Mouse (Mus musculus): ENCODE results near the gene Vat1l. TPM values are rescaled to one million over a fixed set of nuclear protein-coding genes. Genes with fewer than 3 reads are reported as not detected.

Vat1l gene
- polyA plus RNA-seq, 2 experiments from 2014 or later = not detected

DNA sequence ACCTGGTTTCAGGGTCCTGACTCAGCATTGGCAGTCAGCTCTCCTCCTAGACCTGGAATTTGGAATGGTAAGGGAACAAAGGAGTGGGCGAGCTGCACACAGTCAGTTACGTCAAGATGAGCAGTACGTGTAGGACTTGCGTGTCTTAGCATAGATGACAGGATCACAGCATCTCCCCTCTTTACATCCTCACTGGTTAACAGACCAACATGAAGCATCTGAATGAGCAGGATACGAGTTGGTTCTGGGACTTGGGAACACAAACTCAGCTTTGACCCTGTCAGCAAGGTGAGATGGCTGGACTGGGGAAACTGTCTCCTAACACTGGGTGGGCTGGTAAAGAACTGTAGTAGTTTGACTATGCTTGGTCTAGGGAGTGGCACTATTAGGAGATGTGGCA is 193.9 kb downstream of the Vat1l start:
- ATAC-seq = no peak

DNA sequence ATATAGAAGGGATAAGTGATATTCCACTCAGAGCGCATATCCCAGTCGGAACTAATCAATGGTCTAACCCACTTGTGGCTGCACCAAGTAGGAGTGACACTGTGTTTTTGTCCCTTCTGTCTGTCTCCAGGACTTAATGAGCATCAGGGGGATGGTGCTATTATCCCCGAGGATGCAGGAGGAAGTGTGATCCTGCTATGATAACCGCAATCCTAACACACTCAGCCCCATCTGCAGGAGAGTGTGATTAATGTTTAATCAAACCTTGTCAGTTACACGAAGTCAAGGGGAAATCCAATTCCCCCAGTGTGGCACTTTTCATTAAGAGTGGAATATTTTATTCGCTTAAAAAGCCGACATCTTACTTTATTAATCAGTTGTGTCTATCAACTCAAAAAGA is 196.3 kb downstream of the Vat1l start:
- ATAC-seq = no peak

DNA sequence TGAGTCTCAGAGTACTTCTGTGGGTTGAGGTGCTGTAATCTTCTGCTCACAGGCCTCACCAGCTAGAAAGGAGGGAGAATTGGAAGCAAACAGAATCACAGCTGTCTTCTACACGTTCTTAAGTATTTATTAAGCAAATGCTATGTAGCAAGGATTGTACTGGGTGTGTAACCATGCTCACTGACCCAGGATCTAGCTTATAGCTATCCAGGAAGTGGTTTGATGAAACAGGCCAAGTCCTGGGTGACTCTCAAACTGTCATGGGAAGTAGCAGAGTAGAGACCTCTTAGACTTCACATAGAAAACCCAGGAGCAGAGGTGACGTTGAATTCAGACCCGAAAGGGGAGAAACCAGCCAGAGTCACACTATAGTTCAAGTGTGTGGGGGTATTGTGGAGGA is 206.0 kb downstream of the Vat1l start:
- ATAC-seq = no peak

DNA sequence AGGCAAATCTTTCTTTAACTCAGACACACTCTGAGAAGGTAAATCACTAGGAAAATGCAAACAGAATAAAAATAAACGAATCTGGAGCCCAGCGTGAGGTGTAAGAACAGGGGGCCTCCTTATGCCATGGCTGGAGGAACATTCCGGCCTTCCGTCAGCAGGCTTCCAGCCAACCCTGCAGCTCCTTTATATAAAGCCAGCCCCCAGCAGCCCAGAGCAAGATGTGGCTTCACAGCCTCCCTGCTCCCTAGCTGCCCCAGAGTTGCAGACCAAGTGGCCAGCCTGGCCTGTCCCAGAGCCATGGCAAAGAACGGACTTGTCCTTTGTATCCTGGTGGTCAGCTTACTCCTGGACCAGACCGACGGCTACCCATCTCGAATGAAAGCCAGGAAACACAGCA is 212.4 kb downstream of the Vat1l start, which contains the start of gene Clec3a:
Gene Clec3a (plus strand): TSS at position 301 of the 400 bp plus-strand sequence.
- ATAC-seq = no peak

DNA sequence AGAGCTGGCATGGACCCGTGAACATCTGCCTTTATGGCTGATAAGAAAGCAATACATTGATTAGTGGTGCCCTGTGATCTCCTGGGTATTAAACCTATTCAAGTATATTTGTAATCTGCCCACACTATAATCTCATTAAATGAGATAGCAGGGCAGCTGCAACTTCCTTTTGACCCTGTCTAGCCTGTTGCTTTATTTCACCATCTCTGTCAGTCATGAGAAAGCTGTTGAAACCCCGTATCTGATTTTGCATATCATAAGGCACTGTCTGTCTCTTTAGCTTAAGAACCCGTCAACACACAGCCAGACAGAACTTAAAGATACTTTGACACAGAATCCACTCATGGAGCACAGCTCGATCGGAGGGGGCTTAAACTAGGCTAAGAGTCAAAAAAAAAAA is 213.1 kb downstream of the Vat1l start:
- ATAC-seq = no peak

DNA sequence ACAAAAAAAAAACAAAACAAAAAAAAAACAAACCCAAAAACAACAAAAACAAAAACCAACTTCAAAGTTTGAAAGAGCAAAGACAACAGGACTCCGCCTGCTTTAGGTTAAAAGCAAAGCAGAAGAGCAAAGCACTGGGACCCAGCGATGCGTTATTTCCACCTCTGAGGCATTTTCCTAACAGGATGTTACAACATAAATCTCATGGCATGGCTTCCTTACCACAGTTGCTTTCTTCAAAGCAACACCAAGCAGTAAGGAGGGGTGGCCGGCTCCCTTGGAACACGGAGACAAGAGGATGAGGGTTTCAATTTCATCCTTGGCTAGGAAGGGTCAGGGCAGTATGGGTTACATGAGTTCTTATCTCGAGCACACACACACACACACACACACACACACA is 213.5 kb downstream of the Vat1l start:
- ATAC-seq = no peak

DNA sequence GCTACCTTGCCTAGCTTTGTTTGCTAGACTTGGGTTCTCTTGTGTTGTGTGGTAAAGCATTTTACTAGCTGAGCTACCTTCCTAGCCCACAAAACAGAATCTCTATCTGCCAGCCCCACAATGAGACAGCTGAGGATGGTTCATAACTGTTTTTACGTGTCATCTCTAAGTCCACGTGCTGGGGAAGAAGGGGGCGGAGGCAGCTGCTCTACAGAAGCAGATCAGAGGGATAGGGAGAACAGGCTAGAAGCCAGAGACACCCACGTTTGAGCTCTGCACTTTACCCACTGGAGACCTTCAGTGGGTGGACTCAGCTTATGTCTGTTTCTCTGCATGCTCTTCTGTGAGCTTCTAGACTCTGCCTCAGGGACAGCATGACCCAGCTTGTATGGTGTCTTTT is 216.1 kb downstream of the Vat1l start:
- ATAC-seq = no peak

Other genes with a start within 250 kb of the Vat1l start
- 10 to 100 TPM; 18.7 to 19.1 TPM for gene Nudt7, start 72.1 kb upstream of the Vat1l start, polyA plus RNA-seq (2017; shearing (Covaris generic))
- gene Clec3a, start 212.5 kb downstream of the Vat1l start, polyA plus RNA-seq (2017; shearing (Covaris generic)) = not detected
- gene Wwox, start 234.0 kb downstream of the Vat1l start, polyA plus RNA-seq (2017; shearing (Covaris generic)) = 10 to 100 TPM; 13.6 to 20.6 TPM

Measured in CD4-positive, CD25-positive, alpha-beta regulatory T cell, adult 4 months (primary cell).